Mouse (Mus musculus) c-Kit-positive CD71-positive TER-119-negative erythroid progenitor cells, embryonic 14.5 days (primary cell): ENCODE data around the gene Mdfic.

Experiments used
- DNase-seq: peaks from one replicate; pipeline ENCODE4 v3.0.0-alpha.2; 2013; ENCODE audit warnings: low read depth

Gene Mdfic

DNA sequence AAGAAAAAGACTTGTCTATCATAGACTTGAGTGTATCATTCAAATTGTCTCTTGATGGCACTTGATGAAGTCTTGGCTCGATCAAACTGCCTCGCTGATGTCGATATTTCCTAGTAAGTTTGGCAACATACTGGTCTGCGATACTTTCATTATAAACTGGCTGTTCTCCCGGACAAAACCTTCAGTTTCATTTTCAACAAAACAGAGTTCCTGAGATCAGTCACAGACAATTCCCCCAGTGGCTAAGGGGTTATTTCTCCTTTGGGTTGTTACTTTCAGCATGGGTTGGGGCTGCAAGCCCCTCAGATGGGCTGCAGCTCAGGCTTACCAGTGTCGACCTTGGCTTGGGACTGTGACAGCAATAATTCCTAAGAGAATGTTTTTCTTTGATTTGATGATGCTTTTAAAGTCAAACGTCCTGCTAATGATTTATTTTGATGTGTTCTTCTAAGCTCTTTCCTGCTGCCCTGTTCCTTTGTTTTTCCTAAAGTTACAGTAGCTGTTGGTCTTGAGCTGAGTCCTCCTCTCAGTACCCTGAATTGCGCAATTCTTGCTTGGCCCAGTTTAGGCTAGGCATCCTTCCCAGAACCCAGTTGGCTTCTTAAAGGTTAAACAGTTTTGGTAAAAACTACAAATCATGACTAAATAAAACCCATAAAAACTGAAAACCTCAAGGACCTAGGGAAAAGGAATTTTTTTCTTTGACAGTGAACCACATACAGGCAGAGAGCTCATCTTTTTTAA, 73.3 kb downstream of the Mdfic start:
- DNase-seq: no peak

DNA sequence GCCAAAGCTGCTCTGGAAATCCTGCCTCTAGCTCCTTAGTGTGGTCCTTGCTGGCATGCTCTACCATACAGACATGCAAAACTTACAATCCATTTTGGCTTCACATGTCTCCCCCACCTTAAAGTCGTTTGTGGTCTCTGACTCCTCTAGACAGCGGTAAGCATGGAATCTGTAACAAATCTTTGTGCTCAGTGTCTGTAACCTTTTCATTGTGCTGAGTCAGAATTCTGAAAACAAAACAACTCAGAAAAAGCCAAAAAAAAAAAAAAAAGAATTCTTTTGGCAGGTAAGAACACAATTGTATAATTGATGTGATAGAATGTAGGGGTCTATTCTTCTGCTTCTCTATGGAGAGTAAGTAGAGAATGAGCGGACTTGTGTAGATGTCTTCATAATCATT, 74.3 kb downstream of the Mdfic start:
- DNase-seq: no peak

DNA sequence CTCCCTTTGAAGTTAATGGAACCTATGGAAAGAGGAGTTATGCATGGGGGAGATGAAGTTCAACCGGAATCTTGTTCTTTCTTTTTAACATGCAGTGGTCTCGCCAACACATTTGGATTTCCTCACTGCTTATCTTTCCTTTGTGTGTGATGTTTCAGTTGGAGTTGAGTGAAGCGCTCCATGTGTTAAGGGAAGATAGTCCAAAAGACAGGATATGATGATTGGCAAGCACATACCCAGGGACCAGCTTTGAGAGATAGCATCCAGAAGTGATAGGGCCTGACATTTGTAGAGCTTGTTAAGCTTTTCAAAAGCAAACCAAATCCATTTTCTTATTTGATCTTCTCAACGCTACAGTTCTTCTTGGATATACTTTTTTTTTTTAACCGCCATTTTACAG, 86.9 kb downstream of the Mdfic start:
- DNase-seq: no peak

DNA sequence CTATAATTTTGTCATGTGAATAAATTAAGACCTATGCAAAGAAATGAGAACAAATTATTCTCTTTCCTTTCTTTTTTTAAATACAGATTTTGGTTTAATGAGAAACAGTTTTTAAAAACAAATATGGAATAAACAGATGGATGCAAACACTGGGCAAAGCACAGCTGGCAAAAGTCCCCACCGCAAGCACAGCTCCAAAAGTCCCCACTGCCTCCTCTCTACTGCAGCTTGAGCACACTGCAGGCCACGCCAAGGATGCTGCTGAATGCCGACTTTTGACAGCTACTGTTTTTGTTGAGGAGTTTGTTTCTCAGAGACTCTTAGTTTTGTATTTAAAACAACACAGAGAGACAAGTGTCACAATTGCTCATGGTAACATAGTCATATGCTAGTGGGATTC, 104.8 kb downstream of the Mdfic start:
- no peak for DNase-seq

DNA sequence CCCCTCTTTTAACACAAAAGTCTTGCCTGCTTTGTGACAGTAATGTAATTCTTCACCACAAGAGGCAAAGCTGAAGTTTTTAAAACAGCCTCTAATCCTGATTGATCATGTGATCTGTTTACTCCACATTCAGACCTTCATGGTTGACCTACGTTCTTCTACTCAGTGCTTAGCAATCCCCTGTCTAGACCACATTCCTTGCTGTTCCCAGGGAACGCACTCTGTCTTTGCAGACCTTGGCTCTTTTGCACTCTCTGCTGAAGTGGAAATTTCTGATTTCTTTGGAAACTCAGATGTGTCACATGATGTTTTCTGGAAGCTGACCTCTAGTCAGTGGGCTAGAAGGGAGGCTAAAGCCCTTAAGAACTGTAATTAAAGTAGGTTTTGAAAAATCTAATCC, 109.4 kb downstream of the Mdfic start:
- DNase-seq: no peak

DNA sequence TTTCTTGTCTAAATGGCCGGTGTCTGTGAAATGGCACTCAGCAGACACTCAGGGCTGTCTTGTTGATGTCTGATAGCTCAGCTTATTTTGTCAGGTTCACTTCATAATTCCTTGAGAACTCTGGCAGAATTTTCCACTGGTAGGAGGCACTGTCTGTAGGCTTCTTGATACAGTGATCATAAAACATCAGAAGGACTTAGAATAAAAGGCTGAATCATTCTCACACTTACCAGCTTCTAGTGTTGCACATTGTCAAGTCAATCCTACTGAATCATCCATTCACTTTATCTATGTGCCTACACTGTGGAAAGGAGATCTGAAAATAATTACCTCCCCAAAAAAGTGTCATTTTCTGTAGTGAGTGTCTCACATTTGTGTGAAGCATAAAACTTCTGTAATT, 110.2 kb downstream of the Mdfic start:
- DNase-seq: no peak

DNA sequence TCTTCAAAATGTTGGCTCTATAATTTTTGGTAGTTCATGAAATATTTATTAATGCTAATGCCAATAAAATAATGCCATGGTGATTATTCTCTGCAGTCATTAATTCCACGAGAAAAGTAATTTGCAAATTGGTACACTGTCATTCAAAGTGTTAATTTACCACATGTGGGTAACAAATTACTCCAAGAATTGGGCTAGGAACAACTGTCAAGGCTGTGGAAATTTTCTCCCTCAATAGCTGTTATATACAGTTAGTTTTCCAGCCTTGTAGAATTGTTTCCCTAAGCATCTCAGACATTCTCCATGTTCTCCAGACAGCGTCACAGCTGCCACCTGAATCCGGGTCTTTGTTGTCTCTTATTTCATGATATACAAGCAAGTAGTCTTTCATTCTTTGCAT, 117.2 kb downstream of the Mdfic start:
- no peak for DNase-seq

DNA sequence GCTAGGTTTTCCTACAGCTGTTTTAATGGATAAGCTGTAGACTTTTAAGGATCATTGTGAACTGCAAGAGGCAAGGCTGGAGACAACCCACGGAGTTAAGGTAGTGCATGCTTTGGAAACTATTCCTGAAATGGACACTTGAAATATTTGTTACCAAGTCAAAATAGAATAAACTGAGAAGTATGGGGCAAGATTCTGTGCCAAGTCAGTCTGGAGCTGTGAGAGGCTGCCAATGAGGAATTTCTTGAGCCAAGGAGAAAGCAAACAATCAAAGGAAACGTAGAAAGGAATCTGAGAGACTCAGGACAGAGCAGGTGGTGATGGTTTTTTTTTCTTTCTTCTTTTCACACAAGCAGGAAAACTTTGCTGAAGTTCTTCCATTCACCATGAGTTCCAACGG, 119.4 kb downstream of the Mdfic start:
- no peak for DNase-seq

DNA sequence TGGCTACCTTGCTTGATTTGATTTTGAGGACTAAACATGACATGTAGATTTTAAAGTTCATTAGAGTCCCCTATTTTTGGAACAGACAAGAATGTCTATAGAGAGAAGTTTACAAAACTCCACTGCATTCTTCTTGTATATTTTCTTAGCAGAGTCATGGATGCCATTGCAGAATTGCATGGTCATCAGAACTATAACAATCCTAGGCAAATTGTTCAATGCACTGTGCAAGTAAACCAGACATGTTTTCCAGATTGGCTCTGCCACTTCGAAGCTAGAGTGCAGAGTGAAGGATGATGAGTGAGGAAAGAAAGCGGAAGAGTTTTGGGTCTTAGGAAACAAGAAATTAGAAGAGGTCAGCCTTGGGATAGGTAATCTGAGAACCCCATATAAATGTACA, 120.0 kb downstream of the Mdfic start:
- DNase-seq: no peak

DNA sequence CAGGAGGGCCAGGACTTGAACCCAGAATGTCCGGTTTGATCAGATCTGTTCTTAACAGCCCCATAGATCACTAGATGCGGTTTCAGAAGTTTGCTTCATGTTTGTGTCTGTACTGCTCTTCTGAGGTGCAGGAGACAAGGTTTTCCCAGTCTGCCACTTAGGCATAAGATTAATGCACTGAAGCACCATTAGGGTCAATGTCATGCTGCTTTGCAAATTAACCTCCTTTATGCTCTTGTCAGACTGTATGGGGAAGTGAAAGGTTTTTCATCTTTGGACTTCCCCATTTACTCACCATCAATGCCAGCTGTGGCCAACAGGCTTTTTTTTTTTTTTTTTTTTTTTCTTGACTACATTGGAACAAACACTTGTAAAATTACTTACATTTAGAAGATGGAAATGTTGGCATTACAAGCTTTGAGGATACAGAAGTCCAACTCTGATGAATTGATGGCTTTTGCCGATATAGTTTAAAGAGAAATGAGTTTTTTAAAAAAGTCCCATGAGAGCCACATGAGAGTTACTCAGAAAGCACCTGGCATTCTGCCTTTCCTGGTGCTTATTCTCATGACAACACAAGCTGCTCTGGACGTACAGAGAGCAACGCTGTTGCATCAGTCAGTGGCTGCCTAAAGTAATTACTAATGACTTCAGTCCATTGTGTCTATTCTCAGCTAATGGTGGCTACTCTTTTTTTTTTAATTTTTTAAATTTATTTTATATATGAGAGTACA, 121.2 kb downstream of the Mdfic start:
- no peak for DNase-seq

DNA sequence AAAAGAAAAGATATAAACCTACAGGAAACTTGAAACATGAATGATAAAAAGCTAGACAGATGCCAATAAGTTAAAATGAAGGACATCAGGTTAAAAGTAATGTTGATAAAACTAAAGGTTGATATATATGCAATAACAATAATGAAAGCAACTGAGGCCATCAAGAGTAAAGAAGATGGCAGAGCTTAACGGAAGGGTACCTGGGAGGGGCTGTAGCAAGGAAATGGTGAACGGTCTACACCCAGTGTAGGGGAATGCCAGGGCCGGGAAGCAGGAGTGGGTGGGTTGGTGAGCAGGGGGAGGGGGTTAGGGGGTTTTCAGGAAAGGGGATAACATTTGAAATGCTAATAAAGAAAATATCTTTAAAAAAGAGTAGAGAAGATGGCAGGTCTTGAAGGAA, 122.8 kb downstream of the Mdfic start:
- no peak for DNase-seq

DNA sequence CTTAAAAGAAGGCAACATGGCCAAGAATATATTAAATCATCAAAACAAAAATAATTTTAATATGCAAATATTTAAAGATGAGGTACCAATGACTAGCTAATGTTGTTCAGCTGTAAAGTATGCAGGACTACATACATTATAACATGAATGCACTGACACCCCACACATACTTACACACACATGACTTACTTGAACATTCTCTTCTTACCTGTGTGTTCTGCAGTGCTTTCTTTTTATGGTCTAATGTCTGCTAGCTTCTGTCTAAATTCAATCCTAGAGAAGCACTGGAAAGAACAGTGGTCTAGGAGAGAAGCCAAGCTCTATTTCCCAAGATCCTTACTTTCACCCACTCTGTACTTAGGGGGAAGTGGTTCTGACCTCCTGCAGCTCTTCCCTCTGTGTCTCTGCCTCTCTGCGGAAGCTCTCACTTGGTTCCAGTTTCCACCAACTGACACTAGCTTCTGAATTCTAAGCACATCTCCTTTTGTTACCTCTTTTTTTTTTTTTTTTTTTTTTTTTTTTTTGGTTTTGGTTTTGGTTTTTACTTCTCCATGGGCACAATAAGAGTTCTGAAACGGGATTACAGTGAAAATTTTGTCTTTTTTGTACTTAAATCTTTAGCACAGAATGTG, 125.4 kb downstream of the Mdfic start:
- DNase-seq: no peak
